Mouse (Mus musculus): ENCODE measurements around the gene Opcml. TPM values are rescaled to one million over a fixed set of nuclear protein-coding genes. Genes with fewer than 3 reads are reported as not detected.
A peak's percentile ranks its signal among the peaks of the same experiment; 100 is the strongest.

The Opcml gene
- polyA plus RNA-seq, 1 experiment from 2014 or later = 25.1 TPM

DNA sequence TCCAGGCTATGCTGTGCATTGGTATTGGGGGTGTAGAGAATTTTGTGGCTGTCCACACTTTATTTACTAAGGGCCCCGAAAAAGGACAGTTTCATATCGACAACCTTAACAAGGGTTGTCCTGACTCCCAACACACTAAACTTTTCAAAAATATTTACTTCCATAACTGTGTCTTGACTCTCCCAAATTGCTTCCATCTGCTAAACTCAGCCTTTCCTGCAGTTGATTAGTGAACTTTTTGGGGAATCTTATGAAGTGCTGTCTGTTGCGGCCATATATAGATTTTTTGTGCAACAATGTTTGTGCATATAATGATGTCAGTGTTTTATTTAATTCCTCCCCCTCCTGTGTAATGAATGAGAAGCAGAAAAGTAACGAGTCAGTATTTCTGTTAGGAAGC, 690.7 kb downstream of the Opcml start:
- ATAC-seq (ENCODE audit: low FRiP score) = no peak
- Histone ChIP-seq H3K9me3 (no peaks in the 10 kb centered on the region), H3K4me1 (replicated peaks) (no peaks in the 10 kb centered on the region), H3K27me3 (no peaks in the 10 kb centered on the region), H3K4me2 (no peak overlapping the region), H3K4me3 (no peak overlapping the region), H3K27ac (no peak overlapping the region), H3K36me3 (no peaks in the 10 kb centered on the region), H3K9ac (no peak overlapping the region)
- 89% methylated on average over 4 of the region's 4 CpGs for WGBS

DNA sequence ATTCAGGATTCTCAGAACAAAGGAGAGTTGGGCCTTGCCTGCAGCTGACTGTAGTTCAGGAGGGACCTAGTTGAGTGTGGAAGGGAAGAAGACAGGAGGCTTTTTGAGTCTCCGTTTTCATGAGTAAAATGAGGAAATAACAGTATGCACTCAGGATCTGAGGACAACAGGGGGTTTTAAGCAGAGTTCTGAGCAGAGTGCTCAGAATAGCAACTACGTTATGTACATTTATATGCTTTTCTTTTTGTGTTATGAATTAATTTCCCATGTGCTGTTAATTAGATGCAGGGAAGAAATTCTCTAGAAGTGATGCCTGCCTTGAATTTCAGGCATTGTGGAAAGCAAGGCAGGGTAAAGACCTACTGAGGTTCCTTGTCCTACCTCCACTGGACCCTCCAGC, 697.9 kb downstream of the Opcml start:
- WGBS = 80% methylated on average over 2 of the region's 2 CpGs
- no peak for ATAC-seq (ENCODE audit: low FRiP score)

DNA sequence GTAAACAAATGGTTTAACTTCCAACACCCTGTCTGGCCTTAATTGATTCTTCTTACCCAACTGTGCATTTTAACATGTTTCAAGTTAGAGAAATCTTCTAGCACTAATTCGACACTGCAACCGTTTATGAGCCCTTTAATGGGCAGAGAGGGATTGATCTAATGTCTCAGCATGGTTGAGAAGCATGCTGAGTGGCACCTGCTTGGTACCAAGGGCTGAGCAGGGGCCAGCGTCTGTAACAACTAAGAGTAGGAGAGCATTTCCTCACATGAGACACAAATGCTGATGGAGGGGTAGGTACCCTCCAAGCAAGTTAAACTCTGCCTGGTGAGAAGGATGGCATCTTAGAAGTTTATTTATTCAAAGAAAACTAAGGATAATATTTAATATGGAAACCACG, 699.3 kb downstream of the Opcml start:
- Histone ChIP-seq H3K9me3 (no peaks in the 10 kb centered on the region), H3K36me3 (no peaks in the 10 kb centered on the region), H3K9ac (no peak overlapping the region), H3K4me2 (no peak overlapping the region), H3K4me1 (replicated peaks) (no peaks in the 10 kb centered on the region), H3K27ac (no peak overlapping the region), H3K27me3 (no peaks in the 10 kb centered on the region), H3K4me3 (no peak overlapping the region)
- 76% methylated on average over 4 of the region's 4 CpGs for WGBS
- no peak for ATAC-seq (ENCODE audit: low FRiP score)

More for the DNA sequence above, 697.9 kb downstream of the Opcml start:
- Histone ChIP-seq H3K4me1 (replicated peaks) (no peaks in the 10 kb centered on the region), H3K9ac (no peak overlapping the region), H3K9me3 (no peaks in the 10 kb centered on the region), H3K27ac (no peak overlapping the region), H3K27me3 (no peaks in the 10 kb centered on the region), H3K4me3 (no peak overlapping the region), H3K36me3 (no peaks in the 10 kb centered on the region), H3K4me2 (no peak overlapping the region)

DNA sequence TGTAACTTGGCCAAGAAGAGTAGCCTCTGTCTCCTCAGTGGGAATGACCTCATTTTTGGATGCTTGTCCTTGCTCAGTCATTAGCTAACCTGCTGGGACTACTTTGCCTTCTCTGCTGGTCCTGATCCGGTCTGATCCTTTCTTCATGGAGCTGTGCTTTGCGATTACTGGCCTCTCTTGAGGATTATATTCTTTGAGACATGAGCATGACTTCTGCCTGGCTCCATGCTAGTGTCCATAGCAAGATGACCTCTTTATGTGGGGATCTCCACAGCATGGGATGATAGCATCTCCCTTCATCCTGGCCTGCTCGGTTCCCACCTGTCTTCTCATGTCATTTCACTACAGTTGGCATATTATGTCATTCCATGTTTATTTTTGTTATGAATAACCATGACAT, 699.8 kb downstream of the Opcml start:
- Histone ChIP-seq H3K4me2 (no peak overlapping the region), H3K36me3 (no peaks in the 10 kb centered on the region), H3K27me3 (no peaks in the 10 kb centered on the region), H3K4me1 (replicated peaks) (no peaks in the 10 kb centered on the region), H3K27ac (no peak overlapping the region), H3K9ac (no peak overlapping the region), H3K9me3 (no peaks in the 10 kb centered on the region), H3K4me3 (no peak overlapping the region)
- WGBS = 87% methylated on average over 3 of the region's 3 CpGs
- ATAC-seq (ENCODE audit: low FRiP score) = no peak

DNA sequence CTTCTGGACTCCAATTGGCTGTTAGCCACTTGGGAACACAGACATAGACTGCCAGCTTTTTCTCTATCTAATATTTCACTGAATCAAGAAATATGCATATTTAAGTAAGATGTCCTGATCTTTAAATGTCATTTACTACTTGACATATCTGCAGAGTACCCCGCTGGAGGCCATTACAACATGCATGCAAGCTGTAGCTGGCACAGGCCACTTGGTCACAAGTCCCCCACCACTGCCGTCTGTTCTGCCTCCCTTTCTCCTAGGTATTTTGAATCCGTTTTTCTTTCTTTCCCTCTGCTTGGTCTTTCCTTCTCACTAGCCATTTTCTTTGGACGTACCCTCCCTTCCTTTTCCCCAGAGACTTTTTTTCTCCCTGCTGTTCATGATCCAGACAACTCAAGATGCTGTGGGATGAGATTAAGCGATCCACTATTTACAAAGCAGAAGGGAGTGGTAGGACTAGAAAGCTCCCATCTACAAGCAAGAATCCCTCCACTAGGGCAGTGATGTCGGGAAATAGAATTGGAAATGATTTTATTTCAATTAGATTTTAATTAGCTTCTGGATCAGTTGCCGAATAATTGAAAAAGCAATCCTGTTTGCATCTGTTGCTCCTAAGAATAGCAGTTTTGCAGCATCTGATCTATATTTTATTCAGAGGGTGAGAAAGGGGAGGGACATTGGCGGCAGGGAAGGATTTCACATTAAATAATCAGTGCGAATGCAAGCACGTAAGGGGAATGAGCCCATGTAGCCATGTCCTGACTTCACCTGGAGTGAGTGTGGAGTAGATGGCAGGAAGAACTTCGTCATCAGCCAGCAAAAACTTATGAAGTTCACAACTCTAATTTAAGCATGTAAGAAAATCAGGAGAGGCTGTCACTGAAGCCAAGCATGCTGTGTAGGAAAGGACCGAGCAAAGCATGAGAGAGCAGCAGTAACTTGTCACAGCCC, 709.5 kb downstream of the Opcml start:
- no peak overlapping the region for H3K9ac ChIP-seq
- no peaks in the 10 kb centered on the region for H3K27me3 ChIP-seq
- ATAC-seq (ENCODE audit: low FRiP score) = no peak
- H3K27ac ChIP-seq = no peak overlapping the region
- no peaks in the 10 kb centered on the region for H3K9me3 ChIP-seq
- 79% methylated on average over 12 of the region's 12 CpGs for WGBS
- no peak overlapping the region for H3K4me2 ChIP-seq
- H3K36me3 ChIP-seq = no peaks in the 10 kb centered on the region
- no peak overlapping the region for H3K4me3 ChIP-seq
- H3K4me1 ChIP-seq (replicated peaks) = no peaks in the 10 kb centered on the region

DNA sequence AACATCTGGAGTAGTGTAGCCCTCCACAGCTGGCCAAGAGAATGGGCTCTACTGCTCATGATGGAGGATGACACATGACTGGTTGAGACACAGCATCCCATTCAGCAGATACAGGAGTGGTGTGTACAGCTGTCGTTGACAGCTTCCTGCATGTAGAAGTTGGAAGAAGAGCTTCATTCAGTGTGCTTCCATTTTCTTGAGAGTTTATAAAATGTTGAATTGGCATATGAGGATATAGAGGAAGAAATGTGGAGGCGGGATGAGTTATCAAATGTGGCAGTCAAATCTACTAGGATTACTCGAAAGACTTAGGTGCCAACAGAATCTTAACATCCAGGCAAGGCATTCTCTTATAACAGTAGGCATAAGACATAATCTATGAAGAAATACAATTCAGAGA, 723.3 kb downstream of the Opcml start:
- Histone ChIP-seq H3K27me3 (no peaks in the 10 kb centered on the region), H3K4me1 (replicated peaks) (peaks cover 4% of the 10 kb centered on the region), H3K9me3 (no peaks in the 10 kb centered on the region), H3K36me3 (no peaks in the 10 kb centered on the region), H3K4me2 (no peak overlapping the region), H3K4me3 (no peak overlapping the region), H3K9ac (no peak overlapping the region), H3K27ac (no peak overlapping the region)
- no peak for ATAC-seq (ENCODE audit: low FRiP score)
- 93% methylated on average over 3 of the region's 3 CpGs for WGBS

DNA sequence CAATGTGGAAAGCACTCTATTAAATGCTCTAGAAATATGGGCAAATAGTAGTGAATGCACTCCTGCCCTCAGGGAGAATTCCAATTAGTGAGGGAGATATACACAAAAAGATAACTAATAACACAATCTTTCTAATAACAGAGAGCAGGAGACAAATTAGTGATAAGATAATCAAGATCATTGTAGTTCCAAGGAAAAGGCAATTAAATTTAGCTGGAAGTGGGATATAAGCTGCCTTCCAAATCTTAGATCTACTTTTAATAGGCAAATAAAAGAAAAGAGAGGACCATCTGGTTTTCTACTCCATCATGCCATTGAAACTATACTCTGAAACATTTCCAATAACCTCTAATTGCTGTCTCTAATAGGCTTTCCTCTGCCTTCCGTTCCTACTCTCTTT, 742.6 kb downstream of the Opcml start:
- H3K27me3 ChIP-seq = no peaks in the 10 kb centered on the region
- H3K4me1 ChIP-seq (replicated peaks) = no peaks in the 10 kb centered on the region
- no peak overlapping the region for H3K9ac ChIP-seq
- H3K36me3 ChIP-seq = no peaks in the 10 kb centered on the region
- H3K9me3 ChIP-seq = no peaks in the 10 kb centered on the region
- 73% methylated on average over 1 of the region's 1 CpGs for WGBS
- no peak for ATAC-seq (ENCODE audit: low FRiP score)
- no peak overlapping the region for H3K27ac ChIP-seq
- H3K4me2 ChIP-seq = no peak overlapping the region
- no peak overlapping the region for H3K4me3 ChIP-seq

DNA sequence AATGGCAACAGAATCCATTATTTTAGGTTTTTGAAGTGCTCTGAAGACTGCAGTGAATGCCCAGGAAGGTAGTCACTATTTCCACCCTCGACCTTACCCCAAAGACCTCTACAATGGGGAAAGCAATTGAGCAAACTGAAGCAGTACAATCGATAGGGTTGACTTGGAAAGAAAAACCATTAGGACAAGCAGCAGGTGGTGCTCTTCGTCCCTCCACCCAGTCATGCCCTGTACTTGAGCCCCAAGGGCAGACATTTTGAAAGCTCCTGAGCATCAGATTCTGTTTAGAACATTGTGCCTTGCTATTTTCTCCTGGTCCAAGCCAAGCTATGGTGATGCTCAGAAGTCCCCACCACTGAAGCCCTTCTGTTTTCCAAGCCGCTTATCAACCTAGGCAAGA, 744.4 kb downstream of the Opcml start:
- WGBS = 86% methylated on average over 4 of the region's 4 CpGs
- H3K4me2 ChIP-seq = no peak overlapping the region

DNA sequence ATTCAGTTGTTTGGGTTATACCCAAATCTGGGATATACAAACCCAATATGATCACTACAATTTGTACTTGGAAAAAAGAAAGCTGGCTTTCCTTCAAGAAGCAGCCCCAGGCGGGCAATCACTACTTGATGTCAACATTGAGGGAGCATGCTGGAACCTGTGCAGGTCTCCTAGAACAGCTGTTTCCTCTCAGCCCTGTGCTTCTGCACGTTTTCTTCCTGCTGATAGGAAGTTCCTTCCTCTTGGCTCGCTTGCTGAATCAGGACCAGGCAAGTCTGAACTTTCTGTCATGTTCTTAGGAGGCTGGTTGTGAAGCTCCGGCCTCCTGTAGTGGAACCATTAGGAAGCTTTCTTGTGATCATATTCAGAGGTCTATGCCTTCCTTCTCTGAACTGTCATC, 746.1 kb downstream of the Opcml start:
- H3K27me3 ChIP-seq = no peaks in the 10 kb centered on the region
- no peak overlapping the region for H3K27ac ChIP-seq
- H3K9me3 ChIP-seq = no peaks in the 10 kb centered on the region
- H3K4me3 ChIP-seq = no peak overlapping the region
- no peak overlapping the region for H3K9ac ChIP-seq
- H3K4me1 ChIP-seq (replicated peaks) = peaks cover 5% of the 10 kb centered on the region; the same call in 1 of the 2 replicates
- ATAC-seq (ENCODE audit: low FRiP score) = no peak
- 74% methylated on average over 4 of the region's 4 CpGs for WGBS
- no peak overlapping the region for H3K4me2 ChIP-seq
- H3K36me3 ChIP-seq = no peaks in the 10 kb centered on the region

More for the DNA sequence above, 744.4 kb downstream of the Opcml start:
- no peak for ATAC-seq (ENCODE audit: low FRiP score)
- H3K27me3 ChIP-seq = no peaks in the 10 kb centered on the region
- peaks cover 2% of the 10 kb centered on the region; the same call in 1 of the 2 replicates for H3K4me1 ChIP-seq (replicated peaks)
- H3K4me3 ChIP-seq = no peak overlapping the region
- H3K9me3 ChIP-seq = no peaks in the 10 kb centered on the region
- H3K27ac ChIP-seq = no peak overlapping the region
- H3K9ac ChIP-seq = no peak overlapping the region
- H3K36me3 ChIP-seq = no peaks in the 10 kb centered on the region

DNA sequence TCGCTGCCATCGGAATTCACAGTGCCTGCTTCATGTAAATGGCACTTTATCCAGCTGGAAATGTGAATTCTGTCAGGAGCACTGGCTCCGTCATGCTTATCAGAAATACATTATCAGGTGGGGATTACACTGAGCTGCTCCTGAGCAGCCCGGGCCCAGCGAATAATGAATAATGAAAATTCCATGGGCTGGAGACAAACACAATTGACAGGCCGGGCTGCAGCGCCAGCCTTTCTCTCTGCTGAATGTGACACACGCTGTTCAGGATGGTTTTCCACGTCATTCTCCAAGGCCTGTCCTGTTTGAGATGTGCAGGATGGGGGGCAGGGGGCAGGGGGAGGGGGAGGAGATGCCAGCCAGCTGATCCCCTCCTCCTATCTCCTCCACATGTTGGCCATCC, 757.6 kb downstream of the Opcml start:
- Histone ChIP-seq H3K4me3 (no peak overlapping the region), H3K9me3 (no peaks in the 10 kb centered on the region), H3K4me1 (replicated peaks) (peaks cover 9% of the 10 kb centered on the region), H3K27me3 (no peaks in the 10 kb centered on the region), H3K4me2 (no peak overlapping the region), H3K9ac (no peak overlapping the region), H3K36me3 (no peaks in the 10 kb centered on the region), H3K27ac (peak overlapping the region; percentile 80)
- WGBS = 29% methylated on average over 9 of the region's 9 CpGs
- peak; percentile 46; the same call in 1 of the 2 replicates for ATAC-seq (ENCODE audit: low FRiP score)

DNA sequence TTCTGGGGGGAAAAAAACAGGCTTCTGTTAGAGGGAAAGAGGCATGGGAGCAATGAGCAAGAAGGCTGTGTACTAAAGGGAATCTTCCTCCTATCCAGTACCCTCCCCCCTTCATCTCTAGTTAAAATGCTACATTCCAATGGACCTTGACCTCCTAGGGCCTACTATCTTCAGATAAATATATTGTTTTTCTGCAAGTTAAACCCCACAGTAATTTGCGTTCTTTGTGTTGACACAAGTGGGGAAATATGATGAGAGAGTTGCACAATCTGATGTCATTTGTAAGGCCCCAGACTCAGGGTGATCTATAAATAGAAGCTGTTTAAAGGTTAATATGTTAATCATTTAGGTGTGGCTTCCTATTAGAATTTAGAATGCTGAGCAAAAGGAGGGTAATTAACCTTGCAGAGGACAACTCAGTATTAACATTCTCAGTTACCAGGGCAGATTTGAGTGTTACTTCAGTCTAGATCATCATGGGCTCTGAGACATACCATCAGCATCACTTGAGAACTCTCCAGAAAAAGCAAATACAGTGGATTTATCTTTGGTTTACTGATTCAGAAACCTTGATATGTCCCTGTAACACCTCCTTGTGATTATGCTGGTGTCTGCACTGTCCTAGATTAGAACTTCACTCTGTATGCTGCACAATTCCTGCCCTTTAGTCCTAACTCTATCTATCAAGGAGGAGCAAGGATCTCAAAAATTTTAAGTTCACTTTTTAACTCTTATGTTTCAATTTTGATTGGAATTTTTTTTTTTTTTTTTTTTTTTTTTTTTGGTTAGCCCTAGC, 762.0 kb downstream of the Opcml start:
- no peak overlapping the region for H3K9ac ChIP-seq
- peaks cover 9% of the 10 kb centered on the region for H3K4me1 ChIP-seq (replicated peaks)
- WGBS = 82% methylated on average over 1 of the region's 1 CpGs
- ATAC-seq (ENCODE audit: low FRiP score) = no peak
- H3K27me3 ChIP-seq = no peaks in the 10 kb centered on the region
- no peaks in the 10 kb centered on the region for H3K9me3 ChIP-seq
- no peak overlapping the region for H3K27ac ChIP-seq
- no peaks in the 10 kb centered on the region for H3K36me3 ChIP-seq
- no peak overlapping the region for H3K4me2 ChIP-seq
- no peak overlapping the region for H3K4me3 ChIP-seq

DNA sequence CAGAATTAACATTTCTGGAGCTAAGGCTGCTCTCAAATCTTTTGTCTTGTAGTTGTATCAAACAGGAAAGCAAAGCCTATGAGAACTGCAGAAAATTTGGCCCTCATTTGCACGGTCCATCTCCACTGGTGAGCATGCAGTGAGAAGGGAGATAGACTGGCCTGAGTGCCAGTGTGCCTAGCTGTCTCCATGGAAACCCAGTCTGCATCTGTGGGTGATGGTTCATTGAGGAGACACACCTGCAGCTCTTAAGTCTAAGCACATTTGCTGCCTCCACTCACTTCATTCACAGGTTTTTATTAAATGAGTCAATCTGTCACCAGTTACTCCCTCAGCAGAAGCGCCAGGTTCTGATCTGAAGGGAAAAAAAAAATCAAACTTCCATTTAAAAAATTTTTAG, 768.1 kb downstream of the Opcml start:
- ATAC-seq (ENCODE audit: low FRiP score) = no peak
- H3K9me3 ChIP-seq = no peaks in the 10 kb centered on the region
- no peak overlapping the region for H3K4me2 ChIP-seq
- no peaks in the 10 kb centered on the region for H3K36me3 ChIP-seq
- no peak overlapping the region for H3K4me3 ChIP-seq
- H3K27ac ChIP-seq = no peak overlapping the region
- no peak overlapping the region for H3K9ac ChIP-seq
- no peaks in the 10 kb centered on the region for H3K27me3 ChIP-seq
- H3K4me1 ChIP-seq (replicated peaks) = peaks cover 3% of the 10 kb centered on the region
- 87% methylated on average over 2 of the region's 2 CpGs for WGBS

Measured in hindbrain, embryonic 13.5 days (tissue).